Mouse (Mus musculus): ENCODE data around the gene Camk2n1. TPM values are rescaled to one million over a fixed set of nuclear protein-coding genes. Genes with fewer than 3 reads are reported as not detected.
A peak's percentile ranks its signal among the peaks of the same experiment; 100 is the strongest.

Camk2n1 gene
- total RNA-seq, 2 experiments from 2014 or later = 1,332 to 1,386 TPM

GRCm38 (mm10) chr4:138504632-138505101 is 50.6 kb downstream of the Camk2n1 start:
- TF ChIP-seq CTCF (IDR thresholded peaks at IDR 0.05) = no peak
- Histone ChIP-seq H3K4me3 (no peak overlapping the region), H3K27ac (peak overlapping the region; percentile 89)
- intact Hi-C loops (cut with DNase I) = loop anchor here (1.0 to 5.0 kb wide), 8 partner anchors 38 to 348 kb away; partner anchors contain the start of gene Camk2n1
- peak; percentile 81 to 82 for DNase-seq (ENCODE audit: extremely low spot score in 1 of 2, low spot score in 2 of 2)

GRCm38 (mm10) chr4:138505171-138505870 is 51.2 kb downstream of the Camk2n1 start:
- intact Hi-C loops (cut with DNase I) = loop anchor here (1.0 to 5.0 kb wide), 7 partner anchors 37 to 347 kb away; partner anchors contain the start of gene Camk2n1
- TF ChIP-seq CTCF (IDR thresholded peaks at IDR 0.05) = peak; percentile 70
- Histone ChIP-seq H3K4me3 (no peak overlapping the region), H3K27ac (peak overlapping the region; percentile 89)
- DNase-seq (ENCODE audit: extremely low spot score in 1 of 2, low spot score in 2 of 2) = peak; percentile 55 to 71

DNA sequence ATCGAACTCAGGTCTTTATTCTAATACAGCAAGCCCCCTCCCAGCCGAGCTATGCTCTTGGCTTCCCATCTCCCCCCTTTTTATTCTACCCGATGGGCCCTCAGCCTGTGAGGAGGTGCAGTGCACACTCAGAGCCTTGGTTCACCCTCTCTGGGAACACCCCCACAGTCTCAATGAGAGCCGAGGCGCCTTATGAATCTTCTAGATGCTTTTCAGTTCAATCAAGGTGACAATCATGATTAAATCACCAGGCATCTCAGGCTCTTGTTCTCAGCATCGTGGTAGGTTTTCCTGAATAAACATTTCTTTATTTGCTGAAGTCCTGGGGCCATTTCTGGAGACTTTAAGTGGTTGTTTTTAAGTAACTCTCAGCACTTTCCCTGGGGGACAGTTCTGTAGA is 53.8 kb downstream of the Camk2n1 start:
- Histone ChIP-seq H3K4me3 (no peak overlapping the region), H3K27ac (peak overlapping the region; percentile 55)
- no peak for DNase-seq (ENCODE audit: extremely low spot score in 1 of 2, low spot score in 2 of 2)
- intact Hi-C loops (cut with DNase I) = loop anchor here (5.0 kb wide), 1 partner anchor 344 kb away; no protein-coding TSS in a partner anchor
- TF ChIP-seq CTCF (IDR thresholded peaks at IDR 0.05) = no peak

Other genes with a start within 250 kb of the Camk2n1 start
- gene Hp1bp3, start 238.0 kb upstream of the Camk2n1 start, total RNA-seq (2021) = 100 to 1,000 TPM; 178 to 183 TPM
- gene Sh2d5, start 203.9 kb upstream of the Camk2n1 start, total RNA-seq (2021) = 10 to 100 TPM; 68.9 to 75.7 TPM
- gene Kif17, start 203.9 kb upstream of the Camk2n1 start, total RNA-seq (2021) = 10 to 100 TPM; 29.4 to 31.0 TPM
- 10 to 100 TPM; 82.4 to 88.9 TPM for gene Ddost, start 149.6 kb upstream of the Camk2n1 start, total RNA-seq (2021)
- 100 to 1,000 TPM; 302 to 313 TPM for gene Pink1, start 128.0 kb upstream of the Camk2n1 start, total RNA-seq (2021)
- gene Cda, start 86.3 kb upstream of the Camk2n1 start, total RNA-seq (2021) = 1 to 10 TPM; 3.8 to 4.0 TPM
- 10 to 100 TPM; 33.4 to 42.4 TPM for gene Fam43b, start 57.8 kb upstream of the Camk2n1 start, total RNA-seq (2021)
- 10 to 100 TPM; 63.0 to 65.1 TPM for gene Mul1, start 19.6 kb upstream of the Camk2n1 start, total RNA-seq (2021)
- gene Vwa5b1, start 181.6 kb downstream of the Camk2n1 start, total RNA-seq (2021) = 1 to 10 TPM; 4.9 to 6.0 TPM

Data from left cerebral cortex, adult 2 months (tissue).